Mouse (Mus musculus): ENCODE data around the gene Cept1.

- no peak for TF ChIP-seq POLR2A (IDR thresholded peaks at IDR 0.05; ENCODE audit: borderline replicate concordance, low read depth, low read length)
- no peak for TF ChIP-seq CTCF (IDR thresholded peaks at IDR 0.05; ENCODE audit: low read depth, low read length)
These were observed 85.1 kb downstream of the Cept1 start for GRCm38 (mm10) chr3:106462493-106462892.

All from bone marrow macrophage, adult 2 months (primary cell).